Mouse (Mus musculus) embryo, embryonic 11.5 days (tissue): ENCODE results near the gene Adgrl1.

Source experiments
- DNase-seq: peaks from one replicate; pipeline ENCODE4 v3.0.0-alpha.2; 2012; ENCODE audit warnings: low read depth, low spot score

Adgrl1 gene

DNA sequence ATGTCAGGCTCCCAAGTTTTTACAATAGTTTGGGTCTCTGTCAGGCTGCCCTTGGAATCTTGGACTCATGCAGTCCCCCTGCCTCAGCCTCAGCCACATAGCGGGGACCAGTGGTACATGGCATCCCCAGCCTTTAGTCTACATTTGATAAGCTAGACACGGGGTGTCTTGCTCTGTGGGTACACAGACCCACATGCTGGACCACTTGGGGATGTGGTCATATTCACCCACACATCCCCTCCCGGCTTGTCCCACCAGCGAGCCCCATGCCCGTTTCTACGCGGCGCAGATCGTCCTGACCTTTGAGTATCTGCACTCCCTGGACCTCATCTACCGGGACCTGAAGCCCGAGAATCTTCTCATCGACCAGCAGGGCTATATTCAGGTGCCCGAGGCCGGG is 90.3 kb downstream of the Adgrl1 start:
- DNase-seq: no peak
